Mouse (Mus musculus): ENCODE results near the gene Pak2.

DNA sequence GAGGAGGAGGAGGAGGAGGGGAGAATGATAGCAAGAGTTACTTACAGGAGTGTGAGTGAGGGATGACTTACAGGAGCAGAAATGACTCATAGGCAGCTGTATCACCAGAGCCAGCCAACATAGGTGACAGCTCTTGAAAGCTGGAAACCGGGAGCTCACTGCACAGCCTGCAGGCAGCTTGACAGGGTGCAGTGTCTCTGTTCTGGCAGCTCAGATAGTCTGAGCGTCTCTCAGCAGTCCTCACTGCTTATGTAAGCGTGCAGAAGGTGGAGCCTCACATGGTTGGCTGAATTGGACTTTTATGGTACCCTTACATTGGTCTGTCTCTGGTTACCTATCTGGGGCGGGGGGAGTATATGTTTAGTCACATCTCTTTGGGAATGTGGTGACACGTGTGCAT, 69.2 kb downstream of the Pak2 start:
- TF ChIP-seq CTCF (IDR thresholded peaks at IDR 0.05; ENCODE audit: borderline replicate concordance, insufficient read depth, low read length) (no peak), POLR2A (IDR thresholded peaks at IDR 0.05; ENCODE audit: low read depth, low read length) (peak; percentile 38; the same call in 1 of the 2 replicates)

Data from embryonic fibroblast, embryonic 13.5 days (primary cell).